26 mouse cellular contexts compared by ENCODE assay signal in genomic region chr4:95196106-95196505, GRCm38 (mm10).
DNase-seq lines count a peak whose midpoint lies in the region; TF ChIP-seq lines count a peak whose summit lies in the region.
"Had no signal": no experiment of that assay in that cellular context is flagged by ENCODE, and none has a peak within 500 bp of the region (broad histone marks: within the 10 kb centered on the region; RNA-seq: fewer than 3 reads in every experiment).

No protein-coding gene starts in this region.

- DNase-seq in CD4-positive helper T cell, adult 2 months (ENCODE audit: low read depth, low spot score) = peak; percentile 8
- DNase-seq in MEL (ENCODE audit: low read depth, low spot score) = peak; percentile 20
- peak; percentile 44 for DNase-seq in induced T-regulatory cell, adult 2 months (ENCODE audit: low read depth)
- DNase-seq in naive thymus-derived CD4-positive, alpha-beta T cell, adult 2 months (ENCODE audit: low read depth) = peak; percentile 29
- no peak for DNase-seq in cerebellum, postnatal 14 days
- DNase-seq in kidney, postnatal 25 days = no peak
- DNase-seq in cerebellum, adult 11 months = no peak
- DNase-seq: adrenal gland, adult 2 months; cerebellum, adult 18-20 months; cerebellum, postnatal 25 days; gastrocnemius, adult 2 months; heart, postnatal 10 days; kidney, postnatal 10 days; liver; retina, postnatal 1 day; right cerebral cortex, postnatal 25 days; spleen, adult 18-20 months had no signal

- no peaks in the 10 kb centered on the region for H3K79me2 ChIP-seq in MEL (ENCODE audit: control insufficient read depth, insufficient read depth, low read length, poor library complexity)

- no peak overlapping the region for H3K4me3 ChIP-seq in MEL (ENCODE audit: control insufficient read depth in 1 of 2, insufficient read depth in 1 of 2, low read depth in 2 of 2, low read length in 2 of 2)
- H3K4me3 ChIP-seq: forebrain, embryonic 13.5 days; gastrocnemius, adult 2 months; heart, embryonic 12.5 days; hindbrain, embryonic 12.5 days; layer of hippocampus, adult 2 months; limb, embryonic 10.5 days; liver, embryonic 15.5 days; lung, embryonic 15.5 days; midbrain, embryonic 13.5 days; neural tube, embryonic 12.5 days had no signal

- no peak overlapping the region for H3K27ac ChIP-seq in MEL (ENCODE audit: control insufficient read depth, low read depth, low read length)
- H3K27ac ChIP-seq: forebrain, embryonic 13.5 days; gastrocnemius, adult 2 months; hindbrain, embryonic 12.5 days; liver, embryonic 15.5 days; midbrain, embryonic 13.5 days; neural tube, embryonic 12.5 days had no signal

- no peak for TF ChIP-seq CTCF in MEL (IDR thresholded peaks at IDR 0.05 in 2 of 3, conservative IDR thresholded peaks at IDR 0.05 in 1 of 3; ENCODE audit: control insufficient read depth in 1 of 3, insufficient read depth in 1 of 3, low read depth in 2 of 3, low read length in 3 of 3, poor library complexity in 1 of 3, severe bottlenecking in 1 of 3)

- no peak overlapping the region for H3K9ac ChIP-seq in MEL (ENCODE audit: control insufficient read depth, low read depth, low read length, poor library complexity, severe bottlenecking)
- H3K9ac ChIP-seq: forebrain, embryonic 13.5 days; heart, embryonic 12.5 days; hindbrain, embryonic 12.5 days; liver, embryonic 15.5 days; lung, embryonic 15.5 days; midbrain, embryonic 13.5 days; neural tube, embryonic 12.5 days had no signal

- peaks cover 12 to 30% of the 10 kb centered on the region in 2 experiments for H3K4me1 ChIP-seq in MEL (ENCODE audit: control insufficient read depth in 1 of 2, insufficient read depth in 2 of 2, low read length in 2 of 2)
- H3K4me1 ChIP-seq: neural tube, embryonic 12.5 days had no signal

- no peaks in the 10 kb centered on the region for H3K9me3 ChIP-seq in MEL (replicated peaks; ENCODE audit: insufficient read depth, low read length)
- H3K9me3 ChIP-seq: forebrain, embryonic 13.5 days; heart, embryonic 12.5 days; hindbrain, embryonic 12.5 days; limb, embryonic 10.5 days; liver, embryonic 15.5 days; lung, embryonic 15.5 days; midbrain, embryonic 13.5 days; neural tube, embryonic 12.5 days had no signal

- no peaks in the 10 kb centered on the region for H3K27me3 ChIP-seq in MEL (ENCODE audit: control insufficient read depth in 1 of 2, insufficient read depth in 2 of 2, low read length in 2 of 2)
- H3K27me3 ChIP-seq: forebrain, embryonic 13.5 days; heart, embryonic 12.5 days; hindbrain, embryonic 12.5 days; liver, embryonic 15.5 days; lung, embryonic 15.5 days; neural tube, embryonic 12.5 days had no signal

- TF ChIP-seq EP300 in MEL (IDR thresholded peaks at IDR 0.05; ENCODE audit: low read depth in 1 of 2, low read length in 2 of 2) = peak; percentile 69 to 71

- no peak for TF ChIP-seq RAD21 in MEL (IDR thresholded peaks at IDR 0.05; ENCODE audit: low read depth, low read length)

- TF ChIP-seq POLR2A in MEL (IDR thresholded peaks at IDR 0.05; ENCODE audit: control insufficient read depth in 1 of 2, insufficient read depth in 1 of 2, low read depth in 1 of 2, low read length in 2 of 2, poor library complexity in 1 of 2) = no peak

- peaks cover 0 to 19% of the 10 kb centered on the region in 2 experiments; a peak in 2 of 4 replicates for H3K36me3 ChIP-seq in MEL (ENCODE audit: control insufficient read depth in 1 of 2, insufficient read depth in 2 of 2, low read length in 2 of 2)
- H3K36me3 ChIP-seq: heart, embryonic 12.5 days; hindbrain, embryonic 12.5 days; limb, embryonic 10.5 days; liver, embryonic 15.5 days; lung, embryonic 15.5 days; midbrain, embryonic 13.5 days; neural tube, embryonic 12.5 days had no signal

TF ChIP-seq in MEL, 35 proteins besides CTCF, POLR2A, EP300 and RAD21:
- TF ChIP-seq MAFK (IDR thresholded peaks at IDR 0.05; ENCODE audit: borderline replicate concordance, low read depth, low read length) (no peak), RCOR1 (IDR thresholded peaks at IDR 0.05; ENCODE audit: low read depth, low read length) (peak; percentile 63; the same call in 1 of the 2 replicates), MXI1 (IDR thresholded peaks at IDR 0.05; ENCODE audit: low read depth, low read length) (no peak), POLR2AphosphoS2 (IDR thresholded peaks at IDR 0.05; ENCODE audit: low read length) (no peak), JUND (IDR thresholded peaks at IDR 0.05; ENCODE audit: low read depth, low read length) (no peak), MYC (IDR thresholded peaks at IDR 0.05; ENCODE audit: low read depth, low read length) (no peak), MYB (IDR thresholded peaks at IDR 0.05; ENCODE audit: low read depth, low read length) (no peak), TCF12 (IDR thresholded peaks at IDR 0.05; ENCODE audit: low read depth, low read length) (peak; percentile 60), NELFE (IDR thresholded peaks at IDR 0.05; ENCODE audit: low read depth, low read length) (no peak), ZC3H11A (IDR thresholded peaks at IDR 0.05; ENCODE audit: low read depth, low read length) (no peak), ELF1 (IDR thresholded peaks at IDR 0.05; ENCODE audit: low read depth, low read length) (no peak), E2F4 (IDR thresholded peaks at IDR 0.05; ENCODE audit: borderline replicate concordance, low read depth, low read length) (no peak), ZNF384 (IDR thresholded peaks at IDR 0.05; ENCODE audit: low read depth, low read length) (no peak), UBTF (IDR thresholded peaks at IDR 0.05; ENCODE audit: borderline replicate concordance, insufficient read depth, low read depth, low read length) (no peak), MAZ (IDR thresholded peaks at IDR 0.05; ENCODE audit: low read depth, low read length) (no peak), SIN3A (IDR thresholded peaks at IDR 0.05; ENCODE audit: low read length) (no peak), ZKSCAN1 (IDR thresholded peaks at IDR 0.05; ENCODE audit: low read depth, low read length) (no peak), USF1 (IDR thresholded peaks at IDR 0.05; ENCODE audit: low read depth, low read length) (no peak), TBP (IDR thresholded peaks at IDR 0.05; ENCODE audit: low read depth, low read length) (0 out of 2 replicates have a peak, but pooled peaks have one; percentile 17), HCFC1 (IDR thresholded peaks at IDR 0.05; ENCODE audit: low read depth, low read length) (no peak), ETS1 (IDR thresholded peaks at IDR 0.05; ENCODE audit: low read depth, low read length) (0 out of 2 replicates have a peak, but pooled peaks have one; percentile 35), CHD1 (IDR thresholded peaks at IDR 0.05; ENCODE audit: low read depth, low read length) (no peak), KAT2A (conservative IDR thresholded peaks at IDR 0.05; ENCODE audit: low read depth, low read length) (no peak), SMC3 (IDR thresholded peaks at IDR 0.05; ENCODE audit: low read depth, low read length) (no peak), GATA1 (IDR thresholded peaks at IDR 0.05; ENCODE audit: low read depth, low read length) (peak; percentile 51; the same call in 1 of the 2 replicates), GABPA (IDR thresholded peaks at IDR 0.05; ENCODE audit: low read depth, low read length) (0 out of 2 replicates have a peak, but pooled peaks have one; percentile 11), MAX (IDR thresholded peaks at IDR 0.05; ENCODE audit: low read length) (no peak), MEF2A (IDR thresholded peaks at IDR 0.05; ENCODE audit: extremely low read depth, insufficient replicate concordance, low read depth, low read length, poor library complexity, severe bottlenecking) (no peak)
TF ChIP-seq in MEL: peak in this region for 6.

Comparison
In these comparisons a context has a peak if more than half of its experiments do, and no peak if none do; other contexts are left out.
1. DNase-seq: peak in CD4-positive helper T cell, adult 2 months (single experiment), MEL (single experiment), induced T-regulatory cell, adult 2 months (single experiment) and naive thymus-derived CD4-positive, alpha-beta T cell, adult 2 months (single experiment); none in cerebellum, postnatal 14 days (0 of 2), kidney, postnatal 25 days (0 of 2) and cerebellum, adult 11 months (single experiment).